31 mouse cellular contexts compared by ENCODE assay signal in the genomic region with DNA sequence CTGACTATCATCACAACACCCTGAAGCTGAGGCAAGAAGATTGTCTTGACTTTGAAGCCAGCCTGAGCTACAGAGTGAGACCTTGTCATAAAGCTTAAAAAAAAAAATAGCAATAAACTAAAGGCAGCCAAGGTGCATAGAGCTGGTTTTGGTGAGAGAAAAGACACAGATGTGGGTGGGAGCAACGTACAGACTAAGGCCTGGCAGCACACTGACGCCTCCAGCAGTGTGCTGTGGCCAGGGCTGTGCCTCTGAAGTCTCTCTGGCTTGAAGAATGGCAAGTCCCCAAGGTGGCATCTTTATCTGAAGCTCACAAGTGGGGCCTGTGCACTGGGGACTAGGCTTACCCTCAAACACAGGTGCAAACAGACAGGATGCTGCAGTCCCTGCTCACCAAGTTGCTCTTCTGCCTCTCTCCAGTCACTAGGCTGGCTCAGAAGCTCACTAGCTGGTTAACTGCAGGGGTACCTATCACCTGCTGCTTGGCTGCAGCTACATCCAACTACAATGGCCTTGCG.
DNase-seq lines count a peak whose midpoint lies in the region; ATAC-seq and TF ChIP-seq lines count a peak whose summit lies in the region.
"Had no signal": no experiment of that assay in that cellular context is flagged by ENCODE, and none has a peak within 500 bp of the region (broad histone marks: within the 10 kb centered on the region; RNA-seq: fewer than 3 reads in every experiment).

No protein-coding gene starts in this region.

- no peak overlapping the region for H3K4me3 ChIP-seq in embryonic facial prominence, embryonic 10.5 days
- H3K4me3 ChIP-seq in thymus, adult 2 months (ENCODE audit: control insufficient read depth, insufficient read depth, low read length) = no peak overlapping the region
- H3K4me3 ChIP-seq in intestine, embryonic 16.5 days (ENCODE audit: low read length) = no peak overlapping the region
- H3K4me3 ChIP-seq in forebrain, embryonic 12.5 days (replicated peaks) = no peak overlapping the region
- H3K4me3 ChIP-seq: heart, embryonic 10.5 days; heart, embryonic 15.5 days; hindbrain, embryonic 13.5 days; kidney, embryonic 15.5 days; limb, embryonic 15.5 days; liver, embryonic 13.5 days; megakaryocyte, embryonic 14.5 days; myocyte; neural tube, embryonic 13.5 days; stomach, embryonic 15.5 days had no signal

- no peaks in the 10 kb centered on the region for H3K36me3 ChIP-seq in embryonic facial prominence, embryonic 10.5 days (replicated peaks)
- H3K36me3 ChIP-seq in thymus, adult 2 months (ENCODE audit: control insufficient read depth, insufficient read depth, low read length) = no peaks in the 10 kb centered on the region
- no peaks in the 10 kb centered on the region for H3K36me3 ChIP-seq in intestine, embryonic 16.5 days (ENCODE audit: control insufficient read depth, insufficient read depth, low read length)
- H3K36me3 ChIP-seq in forebrain, embryonic 12.5 days (replicated peaks) = no peaks in the 10 kb centered on the region
- H3K36me3 ChIP-seq: heart, embryonic 10.5 days; heart, embryonic 15.5 days; hindbrain, embryonic 13.5 days; kidney, embryonic 15.5 days; limb, embryonic 15.5 days; liver, embryonic 13.5 days; neural tube, embryonic 13.5 days; stomach, embryonic 15.5 days had no signal

- TF ChIP-seq POLR2A in thymus, adult 2 months (IDR thresholded peaks at IDR 0.05; ENCODE audit: control insufficient read depth, extremely low read depth, insufficient read depth, low read length, poor library complexity) = no peak

- ATAC-seq in intestine, embryonic 16.5 days = no peak
- no peak for ATAC-seq in forebrain, embryonic 12.5 days (ENCODE audit: low FRiP score)
- ATAC-seq: forebrain, postnatal 0 days; lung, postnatal 0 days; Patski had no signal

- intact Hi-C loops in heart, postnatal 25 days (cut with DNase I) = loop anchor here (5.0 to 10.0 kb wide), 4 partner anchors 67 to 525 kb away; no protein-coding TSS in a partner anchor

- no peak for TF ChIP-seq CTCF in thymus, adult 2 months (IDR thresholded peaks at IDR 0.05; ENCODE audit: borderline replicate concordance, control insufficient read depth, extremely low read depth, insufficient read depth, low read length, poor library complexity)

- DNase-seq in heart, adult 11 months = peak; percentile 83
- DNase-seq in heart, postnatal 25 days (ENCODE audit: low spot score) = no peak
- DNase-seq in embryonic facial prominence, embryonic 10.5 days (ENCODE audit: low spot score) = no peak
- peak; percentile 52 for DNase-seq in thymus, adult 2 months
- peak; percentile 55 to 73 for DNase-seq in thymus, postnatal 36 days
- DNase-seq: adrenal gland, postnatal 10 days; cerebellum, adult 8-10 months; cerebellum, postnatal 25 days; forebrain, postnatal 0 days; gastrocnemius, postnatal 14 days; heart, postnatal 36 days; kidney, adult 11 months; kidney, postnatal 36 days; layer of hippocampus, postnatal 36 days; left cerebral cortex, postnatal 4 days; liver, embryonic 13.5 days; lung, adult 18-20 months; lung, postnatal 4 days had no signal

- H3K27ac ChIP-seq in embryonic facial prominence, embryonic 10.5 days (replicated peaks) = peak overlapping the region; percentile 30
- peak overlapping the region; percentile 73 for H3K27ac ChIP-seq in thymus, adult 2 months (ENCODE audit: control insufficient read depth, insufficient read depth, low read length)
- no peak overlapping the region for H3K27ac ChIP-seq in intestine, embryonic 16.5 days (ENCODE audit: low read length)
- no peak overlapping the region for H3K27ac ChIP-seq in forebrain, embryonic 12.5 days
- H3K27ac ChIP-seq: heart, embryonic 10.5 days; heart, embryonic 15.5 days; hindbrain, embryonic 13.5 days; kidney, embryonic 15.5 days; limb, embryonic 15.5 days; liver, embryonic 13.5 days; neural tube, embryonic 13.5 days; stomach, embryonic 15.5 days had no signal

- peaks cover 12% of the 10 kb centered on the region; the same call in 1 of the 2 replicates for H3K27me3 ChIP-seq in embryonic facial prominence, embryonic 10.5 days (replicated peaks; ENCODE audit: low read depth, poor library complexity, severe bottlenecking)
- H3K27me3 ChIP-seq in thymus, adult 2 months (ENCODE audit: control insufficient read depth, insufficient read depth, low read length) = no peaks in the 10 kb centered on the region
- H3K27me3 ChIP-seq in intestine, embryonic 16.5 days (replicated peaks; ENCODE audit: control insufficient read depth, insufficient read depth, low read length) = no peaks in the 10 kb centered on the region
- peaks cover 57% of the 10 kb centered on the region for H3K27me3 ChIP-seq in forebrain, embryonic 12.5 days
- H3K27me3 ChIP-seq: heart, embryonic 15.5 days; hindbrain, embryonic 13.5 days; limb, embryonic 15.5 days; liver, embryonic 13.5 days; Patski; stomach, embryonic 15.5 days had no signal

- 83% methylated on average over 3 of the region's 3 CpGs for WGBS in embryonic facial prominence, embryonic 10.5 days
- 32% methylated on average over 3 of the region's 3 CpGs for WGBS in thymus, adult 2 months
- WGBS in intestine, embryonic 16.5 days = 87% methylated on average over 3 of the region's 3 CpGs
- WGBS in forebrain, embryonic 12.5 days = 80% methylated on average over 3 of the region's 3 CpGs

- H3K9me3 ChIP-seq in embryonic facial prominence, embryonic 10.5 days = no peaks in the 10 kb centered on the region
- no peaks in the 10 kb centered on the region for H3K9me3 ChIP-seq in intestine, embryonic 16.5 days (ENCODE audit: control insufficient read depth, low read length)
- no peaks in the 10 kb centered on the region for H3K9me3 ChIP-seq in forebrain, embryonic 12.5 days
- H3K9me3 ChIP-seq: heart, embryonic 10.5 days; heart, embryonic 15.5 days; hindbrain, embryonic 13.5 days; kidney, embryonic 15.5 days; limb, embryonic 15.5 days; liver, embryonic 13.5 days; neural tube, embryonic 13.5 days; stomach, embryonic 15.5 days had no signal

- H3K4me2 ChIP-seq in intestine, embryonic 16.5 days (ENCODE audit: low read depth, low read length) = no peak overlapping the region
- H3K4me2 ChIP-seq in forebrain, embryonic 12.5 days = no peak overlapping the region
- H3K4me2 ChIP-seq: heart, embryonic 15.5 days; hindbrain, embryonic 13.5 days; kidney, embryonic 15.5 days; limb, embryonic 15.5 days; liver, embryonic 13.5 days; neural tube, embryonic 13.5 days; stomach, embryonic 15.5 days had no signal

- no peak overlapping the region for H3K9ac ChIP-seq in intestine, embryonic 16.5 days (ENCODE audit: low read depth, low read length)
- H3K9ac ChIP-seq in forebrain, embryonic 12.5 days = no peak overlapping the region
- H3K9ac ChIP-seq: forebrain, postnatal 0 days; heart, embryonic 15.5 days; hindbrain, embryonic 13.5 days; kidney, embryonic 15.5 days; limb, embryonic 15.5 days; liver, embryonic 13.5 days; neural tube, embryonic 13.5 days; stomach, embryonic 15.5 days had no signal

- peaks cover 35% of the 10 kb centered on the region for H3K4me1 ChIP-seq in embryonic facial prominence, embryonic 10.5 days
- peaks cover 27% of the 10 kb centered on the region for H3K4me1 ChIP-seq in thymus, adult 2 months (replicated peaks; ENCODE audit: control insufficient read depth, insufficient read depth, low read length)
- H3K4me1 ChIP-seq in intestine, embryonic 16.5 days (ENCODE audit: control insufficient read depth, insufficient read depth, low read length) = peaks cover 14% of the 10 kb centered on the region
- peaks cover 30% of the 10 kb centered on the region for H3K4me1 ChIP-seq in forebrain, embryonic 12.5 days

Comparison
In these comparisons a context has a peak if more than half of its experiments do, and no peak if none do; other contexts are left out.
1. DNase-seq: peak in heart, adult 11 months (single experiment), thymus, adult 2 months (single experiment) and thymus, postnatal 36 days (2 of 2); none in heart, postnatal 25 days (single experiment) and embryonic facial prominence, embryonic 10.5 days (single experiment).
2. H3K27ac ChIP-seq: peak in embryonic facial prominence, embryonic 10.5 days (single experiment) and thymus, adult 2 months (single experiment); none in intestine, embryonic 16.5 days (single experiment) and forebrain, embryonic 12.5 days (single experiment).